Mouse (Mus musculus): ENCODE results near the gene Lrrc4c. TPM values are rescaled to one million over a fixed set of nuclear protein-coding genes. Genes with fewer than 3 reads are reported as not detected.

Lrrc4c gene
- polyA plus RNA-seq, 2 experiments = 2.0 to 3.2 TPM

DNA sequence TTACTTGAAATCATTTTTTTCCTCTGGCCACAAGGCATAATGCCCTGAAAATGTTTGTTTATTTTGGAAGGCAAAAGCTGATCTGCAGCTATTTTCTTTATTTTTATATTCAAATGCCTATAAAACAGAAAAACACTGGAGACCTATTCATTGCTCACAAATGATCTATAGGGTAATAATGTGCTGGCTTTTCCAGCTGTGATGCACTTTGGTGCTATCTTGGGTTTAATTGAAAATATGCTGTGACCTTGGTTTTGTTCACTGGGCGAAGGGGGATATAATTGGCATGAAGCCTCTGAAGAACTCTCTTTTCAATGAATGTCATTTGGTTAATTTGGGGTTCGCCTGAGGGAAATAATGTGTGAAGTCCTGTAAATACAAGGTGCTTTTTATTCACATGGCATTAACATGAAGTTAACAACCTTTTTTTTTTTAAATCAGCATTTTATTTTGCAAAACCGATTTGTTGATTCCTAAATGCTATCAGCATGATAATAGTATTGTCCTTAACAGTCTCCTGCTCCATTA lies 1286.8 kb downstream of the Lrrc4c start:
- DNase-seq (ENCODE audit: low spot score) (no peak), ATAC-seq (ENCODE audit: low FRiP score, low read depth) (no peak)
- no peaks in the 10 kb centered on the region for H3K36me3 ChIP-seq (ENCODE audit: control insufficient read depth, insufficient read depth, low read length)
- H3K4me2 ChIP-seq (replicated peaks; ENCODE audit: low read depth, low read length, severe bottlenecking) = no peak overlapping the region
- 67% methylated on average over 3 of the region's 3 CpGs for WGBS
- H3K27ac ChIP-seq (replicated peaks; ENCODE audit: low read depth, low read length) = no peak overlapping the region
- no peaks in the 10 kb centered on the region for H3K4me1 ChIP-seq (ENCODE audit: control insufficient read depth, insufficient read depth, low read length)
- H3K27me3 ChIP-seq (ENCODE audit: control insufficient read depth, insufficient read depth, low read length) = no peaks in the 10 kb centered on the region
- no peak overlapping the region for H3K4me3 ChIP-seq (replicated peaks; ENCODE audit: low read length)
- H3K9ac ChIP-seq (ENCODE audit: low read depth, low read length, severe bottlenecking) = no peak overlapping the region
- no peaks in the 10 kb centered on the region for H3K9me3 ChIP-seq (ENCODE audit: control insufficient read depth, low read length)
- no peak for TF ChIP-seq POLR2A (IDR thresholded peaks at IDR 0.05; ENCODE audit: borderline replicate concordance, extremely low read depth, insufficient read depth, insufficient read length)

DNA sequence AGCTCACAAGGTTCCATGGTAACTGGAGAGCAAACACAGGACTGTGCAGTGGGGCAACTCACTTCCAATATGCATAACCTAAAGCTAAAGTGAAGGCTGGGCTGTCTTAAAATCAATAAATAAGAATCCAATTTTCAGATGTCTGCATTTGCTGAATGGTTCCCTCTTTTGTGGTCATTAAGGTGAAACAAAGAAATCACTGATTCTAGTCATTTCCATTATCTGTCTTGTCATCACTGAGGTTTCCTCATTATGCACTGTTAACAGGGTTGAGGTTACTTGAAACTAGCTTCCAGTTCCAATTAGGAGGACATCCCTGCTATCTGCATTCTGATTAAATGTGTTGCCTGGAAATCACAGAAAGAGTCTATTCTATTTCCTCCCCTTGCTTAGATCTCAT lies 1291.5 kb downstream of the Lrrc4c start:
- ATAC-seq (ENCODE audit: low FRiP score, low read depth) (no peak), DNase-seq (ENCODE audit: low spot score) (no peak)
- no peak overlapping the region for H3K9ac ChIP-seq (ENCODE audit: low read depth, low read length, severe bottlenecking)
- no peaks in the 10 kb centered on the region for H3K4me1 ChIP-seq (ENCODE audit: control insufficient read depth, insufficient read depth, low read length)
- H3K36me3 ChIP-seq (ENCODE audit: control insufficient read depth, insufficient read depth, low read length) = no peaks in the 10 kb centered on the region
- no peak overlapping the region for H3K4me3 ChIP-seq (replicated peaks; ENCODE audit: low read length)
- no peaks in the 10 kb centered on the region for H3K9me3 ChIP-seq (ENCODE audit: control insufficient read depth, low read length)
- no peaks in the 10 kb centered on the region for H3K27me3 ChIP-seq (ENCODE audit: control insufficient read depth, insufficient read depth, low read length)
- H3K27ac ChIP-seq (replicated peaks; ENCODE audit: low read depth, low read length) = no peak overlapping the region
- no peak overlapping the region for H3K4me2 ChIP-seq (replicated peaks; ENCODE audit: low read depth, low read length, severe bottlenecking)
- no peak for TF ChIP-seq POLR2A (IDR thresholded peaks at IDR 0.05; ENCODE audit: borderline replicate concordance, extremely low read depth, insufficient read depth, insufficient read length)

DNA sequence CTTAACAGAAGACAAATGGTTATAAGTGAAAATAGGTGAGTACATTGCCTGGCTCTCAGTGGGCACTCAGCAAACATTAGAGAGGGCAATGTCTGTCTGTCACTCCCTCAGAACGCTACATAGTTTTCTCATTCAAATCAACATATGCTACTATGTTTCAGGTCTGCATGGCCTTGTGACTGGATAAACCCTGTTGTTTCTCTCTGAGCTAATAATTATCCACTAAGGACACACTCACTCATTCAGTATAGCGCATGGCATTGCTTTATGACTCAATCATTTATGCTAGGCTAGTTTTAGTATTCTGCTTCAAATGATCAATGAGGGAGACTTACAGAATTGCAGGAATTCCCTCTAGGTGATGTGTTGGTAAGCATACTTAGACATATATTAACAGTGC lies 1292.6 kb downstream of the Lrrc4c start:
- H3K9me3 ChIP-seq (ENCODE audit: control insufficient read depth, low read length) = no peaks in the 10 kb centered on the region
- H3K27ac ChIP-seq (replicated peaks; ENCODE audit: low read depth, low read length) = no peak overlapping the region
- H3K4me1 ChIP-seq (ENCODE audit: control insufficient read depth, insufficient read depth, low read length) = no peaks in the 10 kb centered on the region
- no peak overlapping the region for H3K4me3 ChIP-seq (replicated peaks; ENCODE audit: low read length)
- no peaks in the 10 kb centered on the region for H3K27me3 ChIP-seq (ENCODE audit: control insufficient read depth, insufficient read depth, low read length)
- DNase-seq (ENCODE audit: low spot score) = no peak
- TF ChIP-seq POLR2A (IDR thresholded peaks at IDR 0.05; ENCODE audit: borderline replicate concordance, extremely low read depth, insufficient read depth, insufficient read length) = no peak
- H3K4me2 ChIP-seq (replicated peaks; ENCODE audit: low read depth, low read length, severe bottlenecking) = no peak overlapping the region
- no peak for ATAC-seq (ENCODE audit: low FRiP score, low read depth)
- no peaks in the 10 kb centered on the region for H3K36me3 ChIP-seq (ENCODE audit: control insufficient read depth, insufficient read depth, low read length)
- 79% methylated on average over 2 of the region's 2 CpGs for WGBS
- H3K9ac ChIP-seq (ENCODE audit: low read depth, low read length, severe bottlenecking) = no peak overlapping the region

DNA sequence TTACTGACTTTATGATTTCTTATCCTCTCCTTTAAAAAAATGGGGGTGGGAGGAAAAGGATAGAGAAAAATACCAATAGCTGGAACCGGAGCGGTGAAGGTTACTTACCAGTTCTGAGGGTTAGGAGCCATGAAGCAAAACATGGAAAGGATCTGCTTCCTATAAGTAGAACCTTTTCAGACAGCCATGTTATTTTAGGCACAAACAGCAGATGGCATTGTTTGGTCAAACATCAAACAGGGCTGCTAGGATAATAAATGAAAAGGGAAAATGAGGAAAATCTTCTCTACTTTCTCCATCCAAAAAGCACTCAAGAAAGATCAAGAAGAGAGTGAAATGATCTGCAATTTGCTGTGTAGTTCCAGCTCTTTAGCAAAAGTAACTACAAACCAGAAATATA lies 1296.8 kb downstream of the Lrrc4c start:
- no peak overlapping the region for H3K27ac ChIP-seq (replicated peaks; ENCODE audit: low read depth, low read length)
- WGBS = 79% methylated on average over 2 of the region's 2 CpGs
- no peak for TF ChIP-seq POLR2A (IDR thresholded peaks at IDR 0.05; ENCODE audit: borderline replicate concordance, extremely low read depth, insufficient read depth, insufficient read length)
- no peak overlapping the region for H3K4me2 ChIP-seq (replicated peaks; ENCODE audit: low read depth, low read length, severe bottlenecking)
- H3K27me3 ChIP-seq (ENCODE audit: control insufficient read depth, insufficient read depth, low read length) = no peaks in the 10 kb centered on the region
- H3K4me3 ChIP-seq (replicated peaks; ENCODE audit: low read length) = no peak overlapping the region
- ATAC-seq (ENCODE audit: low FRiP score, low read depth) (no peak), DNase-seq (ENCODE audit: low spot score) (no peak)
- no peaks in the 10 kb centered on the region for H3K9me3 ChIP-seq (ENCODE audit: control insufficient read depth, low read length)
- H3K9ac ChIP-seq (ENCODE audit: low read depth, low read length, severe bottlenecking) = no peak overlapping the region
- no peaks in the 10 kb centered on the region for H3K36me3 ChIP-seq (ENCODE audit: control insufficient read depth, insufficient read depth, low read length)
- H3K4me1 ChIP-seq (ENCODE audit: control insufficient read depth, insufficient read depth, low read length) = no peaks in the 10 kb centered on the region

DNA sequence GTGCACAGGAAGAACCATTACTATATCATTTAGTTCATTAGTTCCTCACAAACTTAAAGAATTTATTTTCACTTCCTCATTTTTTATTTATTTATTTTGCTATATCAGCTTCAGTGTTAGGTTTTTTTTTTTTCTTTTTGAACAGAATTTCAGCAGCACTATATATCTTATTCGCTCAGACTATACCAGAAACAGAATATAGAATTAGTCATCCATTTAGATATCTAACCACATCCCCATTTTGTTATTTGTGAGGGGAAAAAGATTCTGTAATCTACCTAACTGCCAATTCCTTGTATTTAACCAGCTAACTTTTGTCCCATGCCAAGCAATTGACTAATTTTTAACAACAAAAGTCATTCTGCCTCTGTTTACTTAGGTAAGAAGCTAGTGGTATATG lies 1300.6 kb downstream of the Lrrc4c start:
- Histone ChIP-seq H3K9ac (ENCODE audit: low read depth, low read length, severe bottlenecking) (no peak overlapping the region), H3K27me3 (ENCODE audit: control insufficient read depth, insufficient read depth, low read length) (no peaks in the 10 kb centered on the region), H3K27ac (replicated peaks; ENCODE audit: low read depth, low read length) (no peak overlapping the region), H3K4me2 (replicated peaks; ENCODE audit: low read depth, low read length, severe bottlenecking) (no peak overlapping the region), H3K4me1 (ENCODE audit: control insufficient read depth, insufficient read depth, low read length) (no peaks in the 10 kb centered on the region), H3K36me3 (ENCODE audit: control insufficient read depth, insufficient read depth, low read length) (no peaks in the 10 kb centered on the region), H3K4me3 (replicated peaks; ENCODE audit: low read length) (no peak overlapping the region), H3K9me3 (ENCODE audit: control insufficient read depth, low read length) (no peaks in the 10 kb centered on the region)
- TF ChIP-seq POLR2A (IDR thresholded peaks at IDR 0.05; ENCODE audit: borderline replicate concordance, extremely low read depth, insufficient read depth, insufficient read length) = no peak
- DNase-seq (ENCODE audit: low spot score) = no peak
- 78% methylated on average over 1 of the region's 1 CpGs for WGBS
- no peak for ATAC-seq (ENCODE audit: low FRiP score, low read depth)

DNA sequence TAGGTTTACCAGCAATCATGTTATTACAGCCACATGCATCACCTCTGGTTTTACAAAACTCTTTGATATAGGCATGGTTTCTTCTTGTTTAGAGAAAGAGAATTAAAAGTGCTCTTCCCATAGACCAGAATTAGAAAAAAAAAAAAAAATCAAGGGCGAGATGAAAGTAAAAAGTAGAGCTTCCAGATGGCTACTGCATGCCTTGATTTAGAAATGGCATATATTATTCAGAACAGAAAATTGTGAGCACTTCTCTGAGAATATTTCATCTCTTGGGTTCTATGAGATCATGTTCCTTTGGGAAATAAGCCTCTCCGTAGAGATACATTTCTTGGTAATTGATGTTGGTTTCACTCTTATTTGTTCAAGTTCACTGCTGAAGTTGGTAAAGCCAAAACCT lies 1322.0 kb downstream of the Lrrc4c start:
- Histone ChIP-seq H3K27ac (replicated peaks; ENCODE audit: low read depth, low read length) (no peak overlapping the region), H3K27me3 (ENCODE audit: control insufficient read depth, insufficient read depth, low read length) (no peaks in the 10 kb centered on the region), H3K9me3 (ENCODE audit: control insufficient read depth, low read length) (no peaks in the 10 kb centered on the region), H3K4me1 (ENCODE audit: control insufficient read depth, insufficient read depth, low read length) (no peaks in the 10 kb centered on the region), H3K9ac (ENCODE audit: low read depth, low read length, severe bottlenecking) (no peak overlapping the region), H3K4me3 (replicated peaks; ENCODE audit: low read length) (no peak overlapping the region), H3K36me3 (ENCODE audit: control insufficient read depth, insufficient read depth, low read length) (no peaks in the 10 kb centered on the region), H3K4me2 (replicated peaks; ENCODE audit: low read depth, low read length, severe bottlenecking) (no peak overlapping the region)
- DNase-seq (ENCODE audit: low spot score) = no peak
- 86% methylated on average over 2 of the region's 2 CpGs for WGBS
- no peak for ATAC-seq (ENCODE audit: low FRiP score, low read depth)
- TF ChIP-seq POLR2A (IDR thresholded peaks at IDR 0.05; ENCODE audit: borderline replicate concordance, extremely low read depth, insufficient read depth, insufficient read length) = no peak
